Mouse (Mus musculus) brown adipose tissue, adult 24 weeks (tissue): Measurements from ENCODE around the gene Xkr8. TPM values are rescaled to one million over a fixed set of nuclear protein-coding genes. Genes with fewer than 3 reads are reported as not detected.
"Not testable (repeated sequence)": the region's sequence is repeated elsewhere in the genome, so short reads cannot be mapped to it uniquely, and the experiment has no call there.

Experiments used
- H3K27ac ChIP-seq: fragments of 200-500 bp; replicated peaks from 2 replicates; pipeline ENCODE4 v1.5.1; 2012; ENCODE audit warnings: low read depth, mild to moderate bottlenecking, low read length
- H3K4me1 ChIP-seq: fragments of 200-500 bp; 2 replicates; pipeline ENCODE4 v1.6.1; 2012; ENCODE audit warnings: low read length, mixed read lengths; ENCODE audit not compliant: control insufficient read depth, insufficient read depth, insufficient read length
- H3K4me3 ChIP-seq: fragments of 200-500 bp; 2 replicates; pipeline ENCODE4 v1.5.1; 2012; ENCODE audit warnings: low read depth, mild to moderate bottlenecking, low read length, moderate library complexity; ENCODE audit not compliant: insufficient read depth
- polyA plus RNA-seq: library from polyadenylated mRNA; stranded (reverse); fragments of >200 nt; gene quantifications from 2 replicates; pipeline ENCODE4 v1.2.4, GENCODE M21; 2012; ENCODE audit not compliant: missing spikeins, insufficient read depth, insufficient read length

Xkr8 gene
- polyA plus RNA-seq, 1 experiment = 2.5 TPM

DNA sequence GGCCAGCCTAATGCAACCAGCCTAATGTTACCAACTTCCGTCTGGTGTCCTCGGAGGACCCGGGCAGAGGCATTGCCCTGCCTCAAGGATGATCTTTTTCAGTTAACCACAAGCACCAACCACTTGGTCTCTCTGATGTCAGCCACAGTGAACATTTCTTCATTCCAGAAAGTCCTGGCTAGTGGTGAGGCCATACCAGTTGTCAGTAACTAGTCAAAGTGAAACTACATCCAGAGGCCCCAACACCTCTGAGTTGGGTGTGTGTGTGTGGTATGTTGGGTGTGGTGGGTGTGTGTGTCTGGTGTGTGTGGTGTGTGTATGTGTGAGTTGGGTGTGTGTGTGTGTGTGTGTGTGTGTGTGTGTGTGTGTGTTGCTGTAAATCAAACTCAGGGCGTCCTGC lies 16.4 kb upstream of the Xkr8 start:
- Histone ChIP-seq H3K4me3 (peak overlapping the region; percentile 1; the same call in 1 of the 2 replicates), H3K4me1 (peaks cover 6% of the 10 kb centered on the region; the same call in 1 of the 2 replicates), H3K27ac (peak overlapping the region; percentile 37)

DNA sequence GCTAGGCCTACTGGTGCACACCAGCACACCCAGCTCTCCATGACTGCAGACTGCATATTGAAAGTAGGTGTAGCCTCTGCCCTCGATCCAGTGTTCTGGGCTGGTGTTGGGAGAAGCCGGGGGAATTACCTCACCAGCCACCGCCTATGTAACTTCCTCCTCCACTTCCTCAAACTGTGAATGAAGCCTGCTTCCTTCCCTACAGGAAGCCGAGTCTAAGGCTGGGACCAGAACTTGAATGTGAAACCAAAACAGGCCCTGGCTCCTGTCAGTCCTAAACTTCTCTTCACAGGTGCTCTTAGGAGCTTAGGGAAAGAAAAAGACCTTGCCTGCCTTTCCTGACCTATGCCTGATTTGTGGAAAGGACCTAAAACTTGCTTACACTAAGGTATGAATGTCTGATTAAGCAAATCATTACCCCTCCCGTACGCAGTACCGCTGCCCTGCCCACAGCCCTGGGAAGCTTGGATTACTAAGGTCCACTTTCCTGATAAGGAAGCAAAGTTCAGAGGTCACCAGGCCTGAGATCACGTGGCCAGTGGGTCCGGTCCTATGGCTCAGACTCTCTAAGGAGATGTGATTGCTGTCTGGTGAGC lies 15.4 kb upstream of the Xkr8 start:
- Histone ChIP-seq H3K4me1 (peaks cover 6% of the 10 kb centered on the region; the same call in 1 of the 2 replicates), H3K27ac (peak overlapping the region; percentile 100), H3K4me3 (peak overlapping the region; percentile 70)

DNA sequence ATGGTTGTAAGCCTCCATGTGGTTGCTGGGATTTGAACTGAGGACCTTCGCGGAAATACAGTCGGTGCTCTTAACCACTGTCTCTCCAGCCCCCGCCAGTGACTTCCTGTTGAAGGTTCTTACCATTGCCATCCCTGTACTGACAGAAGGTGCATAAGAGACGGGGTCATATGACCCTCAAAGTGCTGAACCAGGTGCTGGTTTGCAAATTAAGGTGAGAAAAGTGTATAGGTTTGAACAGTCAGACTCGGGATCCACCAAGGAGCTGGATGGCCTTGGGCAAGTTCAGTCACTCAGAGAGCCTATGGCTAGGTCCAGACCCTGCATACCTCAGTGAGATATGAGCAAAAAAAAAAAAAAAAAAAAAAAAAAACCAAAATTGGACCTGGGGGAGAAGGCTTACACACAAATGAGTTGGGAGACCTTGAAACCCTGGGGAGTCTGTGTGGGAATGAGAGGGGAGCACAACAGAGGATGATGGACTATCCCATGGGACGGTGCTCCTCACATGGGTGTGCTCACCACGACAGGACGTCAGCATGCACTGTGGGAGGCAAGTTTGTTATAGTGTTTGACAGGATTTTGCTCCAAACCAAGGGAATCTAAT lies 14.7 kb upstream of the Xkr8 start:
- peak overlapping the region; percentile 98 for H3K27ac ChIP-seq
- peak overlapping the region; percentile 53 for H3K4me3 ChIP-seq
- H3K4me1 ChIP-seq = peaks cover 6% of the 10 kb centered on the region; the same call in 1 of the 2 replicates

DNA sequence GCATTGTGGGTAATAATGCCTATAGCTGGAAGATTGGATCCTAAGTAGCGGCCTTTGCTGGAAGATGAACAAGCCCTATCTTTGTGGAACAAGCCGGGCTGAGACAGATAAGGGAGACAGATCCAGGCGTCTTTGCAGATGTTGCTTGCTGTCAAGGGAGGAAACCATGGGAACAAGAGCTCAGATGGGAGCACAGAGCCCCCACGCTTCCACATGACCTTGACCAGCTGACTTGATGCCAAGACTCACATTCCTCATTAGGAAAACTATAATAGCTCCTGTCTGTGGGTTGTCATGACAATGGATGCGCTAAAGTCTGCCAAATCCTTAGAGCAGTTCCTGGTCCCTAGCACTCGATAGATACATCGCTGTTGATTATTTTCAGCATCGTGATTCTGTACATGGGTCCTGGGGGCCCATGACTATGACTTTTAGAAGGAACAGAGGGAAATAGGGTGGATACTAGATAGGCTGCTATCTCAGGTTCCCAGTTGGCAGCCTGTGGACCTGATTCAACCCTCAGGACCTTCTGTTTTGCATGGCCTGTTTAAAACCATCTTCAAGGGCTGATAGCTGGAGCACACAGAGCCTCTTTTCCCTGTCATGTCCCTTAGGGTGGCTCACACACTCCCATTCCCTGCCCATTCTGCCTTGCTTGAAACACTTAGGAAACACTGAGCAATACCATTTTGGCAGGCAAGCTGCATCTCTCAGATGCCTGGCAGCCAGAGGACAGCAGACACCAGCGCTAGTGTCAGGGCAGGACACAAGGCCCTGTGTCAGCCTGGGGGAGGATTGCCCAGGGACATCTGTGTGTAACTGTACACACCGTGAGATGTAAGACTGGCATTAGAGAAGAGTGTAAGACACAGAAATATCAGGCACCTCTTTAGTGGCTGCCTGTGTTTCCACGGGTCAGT lies 11.9 kb upstream of the Xkr8 start:
- peaks cover 6% of the 10 kb centered on the region; the same call in 1 of the 2 replicates for H3K4me1 ChIP-seq
- no peak overlapping the region for H3K4me3 ChIP-seq
- no peak overlapping the region for H3K27ac ChIP-seq

DNA sequence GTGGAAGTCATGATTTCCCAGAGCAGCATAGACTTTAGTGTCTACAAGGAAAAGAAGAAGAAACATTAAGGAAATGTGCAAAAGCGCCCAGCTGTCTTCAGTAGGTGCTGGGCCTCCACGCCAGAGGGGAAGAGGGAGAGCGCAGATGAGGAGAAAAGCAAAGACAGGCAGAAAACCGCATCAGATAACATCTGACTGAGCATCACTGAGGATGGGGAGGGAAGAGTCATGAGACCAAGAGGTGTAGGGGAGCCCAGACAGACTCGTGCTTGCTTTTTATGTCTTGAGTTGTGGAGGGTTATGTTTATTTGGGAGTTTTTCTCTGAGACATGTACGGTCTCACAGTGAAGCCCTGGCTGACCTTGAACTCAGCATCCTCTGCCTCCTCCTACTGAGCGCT lies 9.1 kb upstream of the Xkr8 start:
- H3K4me1 ChIP-seq = no peaks in the 10 kb centered on the region
- H3K4me3 ChIP-seq = no peak overlapping the region
- H3K27ac ChIP-seq = no peak overlapping the region

DNA sequence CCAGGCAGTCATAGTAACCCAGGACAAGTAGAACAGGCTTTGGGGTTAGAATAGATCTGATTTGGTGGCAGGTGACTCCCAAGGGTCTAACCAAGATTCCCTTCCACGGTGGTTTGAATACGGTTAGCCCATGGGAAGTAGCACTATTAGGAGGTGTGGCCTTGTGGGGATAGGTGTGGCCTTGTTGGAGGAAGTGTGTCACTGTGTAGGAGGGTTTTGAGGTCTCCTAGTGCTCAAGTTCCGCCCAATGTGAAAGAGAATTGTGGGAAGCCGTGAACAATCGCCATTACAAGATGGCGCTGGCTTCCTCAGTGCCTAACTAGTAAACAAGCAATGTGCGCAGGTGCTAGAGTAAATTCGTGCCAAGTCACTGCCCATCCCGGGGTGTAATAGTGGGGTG lies 4.8 kb upstream of the Xkr8 start:
- not testable (repeated sequence) for H3K4me1 ChIP-seq, H3K4me3 ChIP-seq, H3K27ac ChIP-seq

DNA sequence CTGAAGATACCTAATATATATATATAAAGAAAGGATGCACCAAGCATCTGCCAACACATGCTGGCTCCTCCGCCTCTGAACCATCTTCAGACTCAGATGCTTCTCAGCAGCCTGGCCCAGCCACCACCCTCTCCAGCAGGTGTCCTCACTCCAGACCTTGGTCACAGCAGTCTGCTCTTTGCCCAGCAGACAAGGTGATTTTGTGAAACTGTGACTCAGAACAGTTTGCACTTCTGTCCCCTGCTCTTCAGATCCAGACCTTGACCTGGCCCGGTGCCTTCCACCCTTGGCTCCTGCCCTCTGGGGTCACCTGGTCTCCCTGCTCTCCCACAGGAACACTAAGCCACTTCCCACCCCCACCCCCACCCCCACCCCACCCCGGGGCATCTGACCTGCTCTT lies 3.5 kb upstream of the Xkr8 start:
- H3K27ac ChIP-seq = no peak overlapping the region
- no peak overlapping the region for H3K4me3 ChIP-seq
- H3K4me1 ChIP-seq = 0 out of 2 replicates have a peak, but pooled peaks cover 3% of the 10 kb centered on the region

DNA sequence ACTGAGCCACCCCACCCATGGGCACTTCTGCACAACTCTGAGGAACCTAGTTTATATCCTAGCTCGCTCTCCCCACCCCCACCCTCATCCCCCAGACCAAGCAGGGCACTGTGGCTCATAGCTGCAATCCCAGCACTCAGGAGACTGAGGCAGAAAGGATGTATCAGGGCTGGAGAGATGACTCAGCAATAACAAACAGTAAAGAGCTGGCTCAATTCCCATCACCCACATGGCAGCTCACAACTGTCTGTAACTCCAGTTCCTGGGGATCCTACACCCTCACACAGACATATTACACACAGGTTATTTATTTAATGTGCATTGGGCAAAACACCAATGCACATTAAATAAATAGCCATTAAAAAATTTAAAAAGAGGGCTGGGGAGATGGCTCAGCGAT lies 3.0 kb upstream of the Xkr8 start:
- no peak overlapping the region for H3K27ac ChIP-seq
- no peak overlapping the region for H3K4me3 ChIP-seq
- 0 out of 2 replicates have a peak, but pooled peaks cover 3% of the 10 kb centered on the region for H3K4me1 ChIP-seq

DNA sequence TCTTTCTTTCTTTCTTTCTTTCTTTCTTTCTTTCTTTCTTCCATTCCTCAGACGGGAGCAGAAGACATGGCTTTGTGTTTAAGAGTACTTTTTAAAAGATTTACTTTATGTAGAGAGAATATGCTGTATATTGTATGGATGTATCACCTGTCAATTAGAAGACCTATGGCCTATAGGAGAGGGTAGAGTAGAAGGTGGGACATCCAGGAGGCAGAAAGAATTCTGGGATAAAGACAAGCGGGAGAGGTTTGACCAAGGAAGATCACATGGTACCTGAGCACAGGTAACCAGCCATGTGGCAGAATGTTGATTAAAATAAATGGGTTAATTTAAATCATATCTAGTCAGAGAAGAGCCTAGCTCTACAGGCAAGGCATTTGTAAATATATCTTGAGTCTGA lies 2.4 kb upstream of the Xkr8 start:
- Histone ChIP-seq H3K4me3 (no peak overlapping the region), H3K27ac (no peak overlapping the region), H3K4me1 (0 out of 2 replicates have a peak, but pooled peaks cover 3% of the 10 kb centered on the region)

DNA sequence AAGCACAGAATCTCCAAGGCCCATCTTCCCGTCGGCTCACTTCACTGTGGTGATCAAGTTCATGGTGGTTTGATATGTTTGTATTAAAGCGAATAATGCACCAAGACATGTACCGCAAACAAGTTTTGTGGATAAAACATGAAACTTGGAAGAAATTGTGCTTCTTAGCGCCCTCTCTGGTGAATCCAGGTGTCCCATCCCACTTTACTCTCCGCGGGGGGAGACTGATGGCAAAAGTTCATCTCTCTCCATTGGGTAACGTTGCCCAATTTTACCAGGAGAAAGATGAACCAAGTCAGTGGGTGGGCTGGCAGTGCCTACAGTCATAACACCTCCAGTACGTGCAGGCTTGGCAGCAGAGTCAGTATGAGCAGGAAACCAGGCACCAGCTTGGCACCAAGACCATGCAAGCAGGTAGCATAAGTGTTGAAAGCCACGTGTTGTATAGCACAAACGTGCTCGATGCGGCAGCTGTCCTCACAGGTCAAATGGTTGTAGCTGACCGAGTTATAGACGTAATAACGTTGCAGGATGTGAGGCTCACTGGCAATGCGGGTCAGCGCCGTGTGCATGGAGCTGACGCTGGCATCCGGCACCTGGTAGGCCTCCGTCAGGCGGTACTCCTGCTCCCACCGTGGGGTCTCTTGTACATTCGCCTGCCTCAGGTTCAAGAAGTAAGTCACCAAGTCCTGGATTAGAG lies 875 bp upstream of the Xkr8 start:
- Histone ChIP-seq H3K27ac (no peak overlapping the region), H3K4me1 (0 out of 2 replicates have a peak, but pooled peaks cover 3% of the 10 kb centered on the region), H3K4me3 (no peak overlapping the region)

DNA sequence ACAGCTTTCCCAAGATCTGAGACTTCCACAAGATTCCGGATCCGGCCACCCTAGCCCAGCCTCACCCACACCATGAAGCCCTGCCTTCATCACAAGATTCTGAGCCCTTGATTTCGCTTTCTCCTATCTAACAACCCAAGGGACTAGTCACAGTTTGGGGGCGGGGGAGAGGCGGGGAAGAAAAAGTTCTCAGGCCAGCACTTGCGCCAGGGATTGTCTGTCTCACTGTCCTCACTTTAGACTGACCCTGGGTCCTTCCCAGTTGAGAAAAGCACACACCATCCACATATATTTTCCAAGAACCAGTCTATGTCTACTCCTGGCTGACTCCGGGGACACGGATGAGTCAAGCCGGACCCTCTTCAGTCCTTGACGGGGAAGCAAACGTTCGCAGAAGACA lies 730 bp downstream of the Xkr8 start:
- H3K27ac ChIP-seq = no peak overlapping the region
- H3K4me3 ChIP-seq = peak overlapping the region; percentile 68
- 0 out of 2 replicates have a peak, but pooled peaks cover 3% of the 10 kb centered on the region for H3K4me1 ChIP-seq

DNA sequence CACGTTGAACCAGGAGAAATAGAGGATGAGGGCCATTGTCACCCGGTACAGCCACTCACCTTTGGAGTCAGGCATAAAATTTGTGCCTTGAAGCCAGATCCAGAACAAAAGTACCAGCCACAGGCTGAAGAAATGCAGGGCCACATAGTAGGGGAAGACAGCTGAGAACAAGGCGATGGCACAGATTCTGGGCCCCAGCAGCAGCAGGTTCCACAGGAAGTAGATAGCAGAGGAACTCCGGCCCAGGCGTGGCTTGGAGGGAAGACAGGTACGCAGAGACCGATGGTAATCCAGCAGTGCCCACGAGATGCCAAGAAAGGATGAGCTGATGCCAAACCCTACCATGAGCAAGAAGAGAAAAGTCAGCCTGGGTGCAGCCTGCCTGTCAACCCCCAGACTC lies 4.1 kb downstream of the Xkr8 start:
- Histone ChIP-seq H3K4me1 (0 out of 2 replicates have a peak, but pooled peaks cover 3% of the 10 kb centered on the region), H3K4me3 (no peak overlapping the region), H3K27ac (no peak overlapping the region)

DNA sequence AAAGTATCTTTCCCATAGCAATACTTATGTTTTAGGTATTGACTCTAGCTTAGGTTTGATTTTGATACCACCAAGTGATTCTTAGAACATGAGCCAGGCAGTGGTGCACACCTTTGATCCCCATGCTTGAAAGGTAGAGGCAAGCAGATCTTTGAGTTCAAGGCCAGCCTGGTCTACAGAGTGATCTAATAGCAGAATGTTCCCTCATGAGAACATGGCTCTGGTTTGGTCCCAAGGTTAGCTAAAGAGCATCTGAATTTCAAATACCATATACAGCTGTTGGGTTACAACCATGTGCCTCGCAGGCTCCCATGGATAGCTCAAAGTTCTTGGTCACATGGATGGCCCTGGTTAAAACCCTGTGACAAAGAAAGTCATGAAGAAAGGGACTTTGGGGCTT lies 14.1 kb downstream of the Xkr8 start:
- no peak overlapping the region for H3K27ac ChIP-seq
- H3K4me1 ChIP-seq = no peaks in the 10 kb centered on the region
- no peak overlapping the region for H3K4me3 ChIP-seq

DNA sequence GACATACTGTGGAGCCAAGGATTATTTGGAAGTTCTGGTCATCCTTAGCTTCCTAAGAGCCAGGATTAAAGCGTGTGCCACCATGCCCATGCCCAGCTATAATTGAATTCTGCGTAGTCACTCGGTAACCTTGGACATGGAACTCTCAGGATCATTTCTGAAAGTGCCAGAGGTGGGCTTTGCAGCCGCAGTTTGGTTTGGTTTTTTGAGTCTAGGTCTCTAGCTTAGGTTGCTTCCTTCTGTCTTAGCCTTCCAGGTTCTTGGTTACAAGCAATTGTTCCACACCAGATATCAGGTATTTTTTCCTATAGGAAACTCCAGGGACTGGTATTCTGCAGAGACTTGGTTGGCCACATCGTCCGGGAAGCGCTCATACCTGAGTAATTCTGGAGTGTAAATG lies 19.2 kb downstream of the Xkr8 start:
- no peak overlapping the region for H3K4me3 ChIP-seq
- H3K27ac ChIP-seq = no peak overlapping the region
- no peaks in the 10 kb centered on the region for H3K4me1 ChIP-seq

DNA sequence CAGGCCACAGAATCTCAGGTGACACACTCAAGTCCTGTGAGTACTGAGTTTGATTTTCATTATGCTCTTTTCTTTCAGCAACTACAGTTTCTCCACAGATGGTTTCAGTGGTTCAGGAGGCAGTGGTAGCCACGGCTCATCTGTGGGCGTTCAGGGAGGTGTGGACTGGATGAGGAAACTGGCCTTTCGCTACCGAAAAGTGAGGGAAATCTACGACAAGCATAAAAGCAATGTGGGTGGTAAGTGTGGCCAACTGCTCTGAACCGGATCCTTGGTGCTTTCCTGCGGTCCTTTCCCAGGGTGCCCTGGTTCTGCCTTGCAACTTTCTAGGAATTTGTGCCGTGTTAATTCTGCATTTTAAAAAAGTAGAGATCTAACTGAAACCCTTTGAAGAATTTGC lies 25.5 kb downstream of the Xkr8 start:
- H3K4me3 ChIP-seq = no peak overlapping the region
- no peaks in the 10 kb centered on the region for H3K4me1 ChIP-seq
- no peak overlapping the region for H3K27ac ChIP-seq
